Mouse (Mus musculus) retina, adult 2 months (tissue): ENCODE results near the gene Adh5.
A peak's percentile ranks its signal among the peaks of the same experiment; 100 is the strongest.
"Not testable (repeated sequence)": the region's sequence is repeated elsewhere in the genome, so short reads cannot be mapped to it uniquely, and the experiment has no call there.

Source experiments
- DNase-seq: peaks from one replicate; pipeline ENCODE4 v3.0.0-alpha.2; 2012; ENCODE audit warnings: low read depth, low spot score

Adh5 gene

GRCm38 (mm10) chr3:138460260-138460659, 17.4 kb downstream of the Adh5 start:
- DNase-seq: no peak

GRCm38 (mm10) chr3:138461832-138462231, 18.9 kb downstream of the Adh5 start:
- DNase-seq: no peak

- DNase-seq: no peak
Measured at GRCm38 (mm10) chr3:138463137-138463536, 20.2 kb downstream of the Adh5 start.

GRCm38 (mm10) chr3:138463807-138464206, 20.9 kb downstream of the Adh5 start:
- no peak for DNase-seq

GRCm38 (mm10) chr3:138464573-138465147, 21.8 kb downstream of the Adh5 start:
- no peak for DNase-seq

- not testable (repeated sequence) for DNase-seq
Measured at GRCm38 (mm10) chr3:138466656-138467055, 23.8 kb downstream of the Adh5 start.

- no peak for DNase-seq
Measured at GRCm38 (mm10) chr3:138471066-138471465, 28.2 kb downstream of the Adh5 start.

GRCm38 (mm10) chr3:138479489-138479888, 36.6 kb downstream of the Adh5 start:
- no peak for DNase-seq

GRCm38 (mm10) chr3:138481526-138482284, 38.8 kb downstream of the Adh5 start:
- DNase-seq: no peak

GRCm38 (mm10) chr3:138483240-138483639, 40.3 kb downstream of the Adh5 start:
- no peak for DNase-seq

GRCm38 (mm10) chr3:138488584-138489326, 45.9 kb downstream of the Adh5 start:
- DNase-seq: no peak

GRCm38 (mm10) chr3:138489327-138490033, 46.6 kb downstream of the Adh5 start, which contains the start of gene Metap1:
Gene Metap1, minus strand, starts transcription at chr3:138489515.
- peak; percentile 93 for DNase-seq

- no peak for DNase-seq
Measured at GRCm38 (mm10) chr3:138490034-138490337, 47.1 kb downstream of the Adh5 start.

GRCm38 (mm10) chr3:138493668-138494067, 50.8 kb downstream of the Adh5 start:
- DNase-seq: no peak

GRCm38 (mm10) chr3:138494565-138494964, 51.7 kb downstream of the Adh5 start:
- no peak for DNase-seq

GRCm38 (mm10) chr3:138495166-138496145, 52.6 kb downstream of the Adh5 start:
- DNase-seq: no peak

- DNase-seq: no peak
Measured at GRCm38 (mm10) chr3:138498731-138499130, 55.8 kb downstream of the Adh5 start.

- no peak for DNase-seq
Measured at GRCm38 (mm10) chr3:138499854-138500740, 57.2 kb downstream of the Adh5 start.

- DNase-seq: no peak
Measured at GRCm38 (mm10) chr3:138503754-138504153, 60.9 kb downstream of the Adh5 start.
